Mouse (Mus musculus) intestine, embryonic 15.5 days (tissue): ENCODE measurements around the gene Bub1b. TPM values are rescaled to one million over a fixed set of nuclear protein-coding genes. Genes with fewer than 3 reads are reported as not detected.
"Not testable (repeated sequence)": the region's sequence is repeated elsewhere in the genome, so short reads cannot be mapped to it uniquely, and the experiment has no call there.

Experiments
- ATAC-seq: fragments of 200-750 bp; cut with Nextera tagmentation; 2 replicates; pipeline ENCODE4 v1.8.0; 2017; ENCODE audit warnings: moderate TSS enrichment, moderate library complexity
- H3K27ac ChIP-seq: fragments of 300-500 bp; sonication (generic); 2 replicates; pipeline ENCODE4 v1.5.1; 2015; ENCODE audit warnings: mild to moderate bottlenecking, inconsistent platforms
- H3K27me3 ChIP-seq: fragments of 300-500 bp; sonication (generic); replicated peaks from 2 replicates; pipeline ENCODE4 v1.6.1; 2015; ENCODE audit warnings: inconsistent platforms
- H3K36me3 ChIP-seq: fragments of 300-500 bp; sonication (generic); 2 replicates; pipeline ENCODE4 v1.6.1; 2015; ENCODE audit warnings: inconsistent platforms
- H3K4me1 ChIP-seq: fragments of 300-500 bp; sonication (generic); replicated peaks from 2 replicates; pipeline ENCODE4 v1.6.1; 2015; ENCODE audit warnings: inconsistent platforms
- H3K4me2 ChIP-seq: fragments of 300-500 bp; sonication (generic); replicated peaks from 2 replicates; pipeline ENCODE4 v1.6.1; 2015; ENCODE audit warnings: mild to moderate bottlenecking, inconsistent platforms
- H3K4me3 ChIP-seq: fragments of 300-500 bp; sonication (generic); replicated peaks from 2 replicates; pipeline ENCODE4 v1.5.1; 2015; ENCODE audit warnings: inconsistent platforms
- H3K9ac ChIP-seq: fragments of 300-500 bp; sonication (generic); 2 replicates; pipeline ENCODE4 v1.6.1; 2015; ENCODE audit warnings: inconsistent platforms
- H3K9me3 ChIP-seq: fragments of 300-500 bp; sonication (generic); 2 replicates; pipeline ENCODE4 v1.6.1; 2016; ENCODE audit warnings: inconsistent platforms
- WGBS: fragments of 180-500 bp; shearing (Covaris S2); methylation state at CpG from one replicate; pipeline ENCODE4 v1.1.7; 2015; 5-methylcytosine and 5-hydroxymethylcytosine counted together
- polyA plus RNA-seq: library from polyadenylated mRNA; unstranded; fragments of >200 nt; fragmentation: Nextera tagmentation; extraction: Ambion mirVana; gene quantifications from 2 replicates; pipeline ENCODE4 v1.2.1, GENCODE M21; 2015

The Bub1b gene
- polyA plus RNA-seq, 1 experiment from 2014 or later, result 71.5 TPM

DNA sequence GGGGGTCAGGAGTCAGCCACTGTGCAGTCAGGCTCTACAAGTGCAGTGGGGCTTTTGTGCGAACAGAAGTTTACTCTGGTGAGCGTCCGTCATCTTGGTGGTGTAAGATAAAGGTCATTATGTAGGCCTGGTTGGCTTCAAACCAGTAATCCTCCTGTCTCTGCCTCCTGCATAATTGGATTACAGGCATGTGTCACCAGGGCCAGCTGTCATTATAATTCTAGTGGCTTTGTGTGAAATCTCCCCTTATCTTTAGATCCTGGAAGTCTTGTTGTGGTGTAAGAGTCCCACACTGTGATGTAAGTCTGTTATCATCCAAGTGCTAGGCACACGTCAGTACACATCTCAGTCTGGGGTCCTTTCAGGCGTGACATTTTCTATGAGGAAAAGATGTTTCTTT lies 35.4 kb downstream of the Bub1b start:
- Histone ChIP-seq H3K4me1 (no peaks in the 10 kb centered on the region), H3K27me3 (no peaks in the 10 kb centered on the region)

GRCm38 (mm10) chr2:118637258-118637657 lies 39.2 kb downstream of the Bub1b start:
- Histone ChIP-seq H3K9ac (no peak overlapping the region), H3K4me1 (no peaks in the 10 kb centered on the region), H3K4me2 (no peak overlapping the region), H3K9me3 (no peaks in the 10 kb centered on the region), H3K27me3 (no peaks in the 10 kb centered on the region), H3K27ac (no peak overlapping the region), H3K36me3 (peaks cover 51% of the 10 kb centered on the region), H3K4me3 (no peak overlapping the region)
- WGBS, result 72% methylated on average over 5 of the region's 5 CpGs
- ATAC-seq, result no peak

More for the DNA sequence above, 35.4 kb downstream of the Bub1b start:
- no peak overlapping the region for H3K9ac ChIP-seq
- no peaks in the 10 kb centered on the region for H3K9me3 ChIP-seq
- H3K4me3 ChIP-seq, result no peak overlapping the region
- ATAC-seq, result no peak
- H3K4me2 ChIP-seq, result no peak overlapping the region
- WGBS, result 75% methylated on average over 5 of the region's 5 CpGs
- H3K27ac ChIP-seq, result no peak overlapping the region
- H3K36me3 ChIP-seq, result peaks cover 59% of the 10 kb centered on the region

- H3K27me3 ChIP-seq, result no peaks in the 10 kb centered on the region
- no peak overlapping the region for H3K4me2 ChIP-seq
- no peak overlapping the region for H3K27ac ChIP-seq
- H3K9me3 ChIP-seq, result no peaks in the 10 kb centered on the region
- 34% methylated on average over 8 of the region's 8 CpGs for WGBS
- no peaks in the 10 kb centered on the region for H3K4me1 ChIP-seq
- H3K36me3 ChIP-seq, result peaks cover 51% of the 10 kb centered on the region
- no peak overlapping the region for H3K9ac ChIP-seq
- peak; percentile 59 for ATAC-seq
- H3K4me3 ChIP-seq, result no peak overlapping the region
These were observed 40.0 kb downstream of the Bub1b start for GRCm38 (mm10) chr2:118637888-118638526.

GRCm38 (mm10) chr2:118638686-118639085 lies 40.7 kb downstream of the Bub1b start:
- Histone ChIP-seq H3K4me1 (no peaks in the 10 kb centered on the region), H3K36me3 (peaks cover 50% of the 10 kb centered on the region)
- WGBS, result 92% methylated on average over 8 of the region's 8 CpGs

GRCm38 (mm10) chr2:118641147-118641546 lies 43.1 kb downstream of the Bub1b start:
- 56% methylated on average over 2 of the region's 2 CpGs for WGBS
- Histone ChIP-seq H3K36me3 (peaks cover 38% of the 10 kb centered on the region; the same call in 1 of the 2 replicates), H3K9ac (no peak overlapping the region), H3K9me3 (no peaks in the 10 kb centered on the region), H3K27me3 (no peaks in the 10 kb centered on the region), H3K4me3 (no peak overlapping the region), H3K4me1 (no peaks in the 10 kb centered on the region), H3K27ac (no peak overlapping the region), H3K4me2 (no peak overlapping the region)
- ATAC-seq, result no peak

More at GRCm38 (mm10) chr2:118638686-118639085, 40.7 kb downstream of the Bub1b start:
- Histone ChIP-seq H3K4me2 (no peak overlapping the region), H3K9me3 (no peaks in the 10 kb centered on the region), H3K27me3 (no peaks in the 10 kb centered on the region), H3K27ac (no peak overlapping the region), H3K9ac (no peak overlapping the region), H3K4me3 (no peak overlapping the region)
- no peak for ATAC-seq

DNA sequence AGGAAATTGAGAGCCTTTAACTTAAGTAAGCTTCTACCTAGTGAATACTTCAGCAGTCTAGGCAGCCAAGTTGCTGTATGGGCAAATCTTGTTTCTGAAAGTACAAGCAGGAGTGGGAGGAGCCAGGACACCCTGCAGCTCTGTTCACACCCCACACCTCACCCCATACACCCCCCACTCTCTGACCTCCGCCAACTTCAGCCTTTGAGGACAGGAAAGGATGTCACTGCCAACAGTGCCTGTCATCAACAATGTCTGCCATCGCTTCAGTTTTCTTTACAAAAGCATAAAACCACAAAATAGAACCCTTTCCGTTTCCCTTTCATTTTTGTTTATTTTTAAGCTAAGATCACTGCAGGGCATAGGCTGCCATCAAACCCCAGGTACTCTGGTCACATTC lies 44.4 kb downstream of the Bub1b start:
- WGBS, result 83% methylated on average over 3 of the region's 3 CpGs
- Histone ChIP-seq H3K27ac (no peak overlapping the region), H3K9ac (no peak overlapping the region), H3K4me1 (no peaks in the 10 kb centered on the region), H3K27me3 (no peaks in the 10 kb centered on the region), H3K4me3 (no peak overlapping the region), H3K9me3 (no peaks in the 10 kb centered on the region), H3K4me2 (no peak overlapping the region), H3K36me3 (peaks cover 28% of the 10 kb centered on the region; the same call in 1 of the 2 replicates)
- no peak for ATAC-seq

DNA sequence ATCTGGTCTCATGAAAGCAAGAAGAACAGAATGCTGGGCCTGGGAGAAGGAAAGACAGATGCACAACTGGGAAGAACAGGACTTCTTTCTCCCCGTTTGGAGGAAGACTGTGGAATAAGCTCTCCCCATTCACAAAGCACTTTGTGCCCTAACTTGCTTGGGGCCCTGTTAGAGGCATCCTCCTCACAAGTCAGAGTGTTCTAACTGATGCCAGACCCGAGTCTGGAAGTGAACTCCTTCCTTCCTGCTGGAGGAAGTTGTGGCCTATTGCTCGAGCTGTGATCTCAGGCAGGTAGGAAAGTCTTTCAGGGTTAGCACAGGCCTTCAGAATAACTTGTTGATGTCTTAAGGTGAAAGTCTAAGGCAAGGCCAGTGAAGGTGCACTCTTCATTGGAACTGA lies 44.9 kb downstream of the Bub1b start:
- Histone ChIP-seq H3K9me3 (no peaks in the 10 kb centered on the region), H3K36me3 (peaks cover 28% of the 10 kb centered on the region; the same call in 1 of the 2 replicates), H3K4me2 (no peak overlapping the region), H3K27me3 (no peaks in the 10 kb centered on the region), H3K27ac (no peak overlapping the region), H3K4me3 (no peak overlapping the region), H3K9ac (no peak overlapping the region), H3K4me1 (no peaks in the 10 kb centered on the region)
- no peak for ATAC-seq
- WGBS, result 58% methylated on average over 3 of the region's 3 CpGs

- H3K27ac ChIP-seq, result no peak overlapping the region
- H3K9ac ChIP-seq, result no peak overlapping the region
- H3K4me1 ChIP-seq, result no peaks in the 10 kb centered on the region
- H3K9me3 ChIP-seq, result no peaks in the 10 kb centered on the region
- 86% methylated on average over 5 of the region's 5 CpGs for WGBS
- no peaks in the 10 kb centered on the region for H3K27me3 ChIP-seq
- peaks cover 11% of the 10 kb centered on the region; the same call in 1 of the 2 replicates for H3K36me3 ChIP-seq
- H3K4me2 ChIP-seq, result no peak overlapping the region
- no peak for ATAC-seq
- no peak overlapping the region for H3K4me3 ChIP-seq
These were observed 48.7 kb downstream of the Bub1b start for GRCm38 (mm10) chr2:118646665-118647064.

DNA sequence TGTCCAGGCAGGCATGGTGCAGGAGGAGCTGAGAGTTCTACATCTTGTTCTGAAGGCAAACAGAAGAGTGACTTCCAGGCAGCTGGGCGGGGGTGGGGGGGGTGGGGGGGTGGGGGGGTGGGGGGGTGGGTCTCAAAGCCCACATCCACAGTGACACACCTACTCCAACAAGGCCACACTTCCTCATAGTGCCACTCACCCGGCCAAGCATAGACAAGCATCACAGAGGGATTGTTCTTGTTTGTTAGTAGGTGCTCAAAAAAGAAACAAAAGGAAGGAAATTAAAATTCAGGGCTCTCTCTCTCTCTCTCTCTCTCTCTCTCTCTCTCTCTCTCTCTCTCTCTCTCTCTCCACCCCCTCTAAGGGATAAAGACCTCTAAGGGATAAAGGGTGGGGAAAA lies 52.7 kb downstream of the Bub1b start:
- not testable (repeated sequence) for H3K4me3 ChIP-seq, H3K27ac ChIP-seq, H3K36me3 ChIP-seq, ATAC-seq, H3K9ac ChIP-seq, H3K9me3 ChIP-seq, H3K4me1 ChIP-seq, H3K27me3 ChIP-seq, H3K4me2 ChIP-seq
- 45% methylated on average over 2 of the region's 2 CpGs for WGBS

GRCm38 (mm10) chr2:118656688-118657281 lies 58.8 kb downstream of the Bub1b start:
- WGBS, result 23% methylated on average over 3 of the region's 3 CpGs
- Histone ChIP-seq H3K9me3 (no peaks in the 10 kb centered on the region), H3K36me3 (no peaks in the 10 kb centered on the region), H3K4me3 (no peak overlapping the region), H3K27me3 (no peaks in the 10 kb centered on the region), H3K9ac (no peak overlapping the region), H3K4me2 (peak overlapping the region; percentile 11; the same call in 1 of the 2 replicates), H3K27ac (peak overlapping the region; percentile 79), H3K4me1 (peaks cover 34% of the 10 kb centered on the region)
- peak; percentile 78 for ATAC-seq

DNA sequence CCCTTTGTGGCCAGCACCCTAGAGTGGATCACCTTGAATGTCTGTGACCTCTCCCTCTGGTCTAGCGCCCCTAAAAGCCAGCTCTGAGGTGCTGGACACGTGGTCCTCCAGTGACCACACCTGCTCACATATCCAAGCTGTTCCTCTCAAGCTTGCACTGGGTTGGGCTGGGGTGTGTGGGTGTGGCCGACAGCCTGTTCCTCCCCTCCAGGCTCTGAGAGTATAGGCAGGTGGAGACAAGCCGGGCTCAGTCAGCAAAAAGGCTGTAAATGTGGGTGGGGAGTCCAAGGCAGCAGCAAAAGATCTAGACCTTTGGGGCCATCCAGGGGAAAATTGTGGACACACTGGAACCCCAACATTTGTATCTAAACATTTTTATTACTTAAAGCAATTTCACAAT lies 60.4 kb downstream of the Bub1b start:
- Histone ChIP-seq H3K27me3 (peaks cover 7% of the 10 kb centered on the region; the same call in 1 of the 2 replicates), H3K36me3 (no peaks in the 10 kb centered on the region), H3K4me2 (no peak overlapping the region), H3K27ac (peak overlapping the region; percentile 33; the same call in 1 of the 2 replicates), H3K9ac (no peak overlapping the region), H3K9me3 (no peaks in the 10 kb centered on the region), H3K4me3 (no peak overlapping the region), H3K4me1 (peaks cover 45% of the 10 kb centered on the region)
- 31% methylated on average over 4 of the region's 4 CpGs for WGBS
- peak; percentile 85 for ATAC-seq

DNA sequence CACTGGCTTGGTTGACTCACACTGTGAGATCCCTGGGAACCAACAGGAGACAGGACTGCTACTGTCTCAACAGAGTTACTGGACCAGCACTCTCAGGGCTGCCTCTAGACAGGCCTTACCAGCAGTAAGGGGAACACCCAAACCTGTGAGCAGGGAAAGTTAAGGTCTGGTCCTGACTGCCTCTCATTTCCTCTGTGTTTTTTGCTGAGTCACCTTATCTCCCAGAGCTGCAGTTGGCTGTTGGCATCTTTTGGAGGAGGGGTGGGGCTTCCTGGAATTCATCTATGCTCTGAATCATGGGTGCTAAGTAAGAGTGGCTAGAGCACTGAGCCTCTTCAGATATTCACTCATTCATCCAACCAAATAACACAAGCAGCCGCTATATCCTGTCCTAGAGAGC lies 61.1 kb downstream of the Bub1b start:
- peak overlapping the region; percentile 33 for H3K27ac ChIP-seq
- no peak overlapping the region for H3K9ac ChIP-seq
- H3K4me2 ChIP-seq, result no peak overlapping the region
- 76% methylated on average over 1 of the region's 1 CpGs for WGBS
- no peaks in the 10 kb centered on the region for H3K9me3 ChIP-seq
- H3K36me3 ChIP-seq, result no peaks in the 10 kb centered on the region
- peaks cover 51% of the 10 kb centered on the region for H3K4me1 ChIP-seq
- peaks cover 8% of the 10 kb centered on the region; the same call in 1 of the 2 replicates for H3K27me3 ChIP-seq
- H3K4me3 ChIP-seq, result no peak overlapping the region
- ATAC-seq, result peak; percentile 24; the same call in 1 of the 2 replicates

DNA sequence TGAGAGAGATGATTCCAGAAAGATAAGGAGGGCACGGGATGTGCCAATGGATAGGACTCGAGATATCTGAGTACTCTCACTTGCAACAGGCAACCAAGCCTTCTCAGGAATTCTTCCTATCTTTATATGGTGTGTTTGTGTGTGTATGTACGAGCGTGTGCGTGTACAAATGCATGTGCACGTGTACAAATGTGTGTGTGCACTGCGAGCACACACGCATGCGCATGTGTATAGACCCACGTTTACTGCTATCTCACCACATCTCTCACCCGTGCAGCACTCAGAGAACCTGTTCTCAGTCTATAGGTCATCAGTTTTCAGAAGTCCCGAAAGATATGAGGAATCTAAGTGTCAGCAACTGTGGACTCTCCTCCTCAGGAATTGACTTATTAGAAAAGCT lies 61.5 kb downstream of the Bub1b start:
- Histone ChIP-seq H3K4me3 (peak overlapping the region; percentile 33), H3K9me3 (no peaks in the 10 kb centered on the region), H3K27me3 (peaks cover 8% of the 10 kb centered on the region; the same call in 1 of the 2 replicates), H3K27ac (peak overlapping the region; percentile 33; the same call in 1 of the 2 replicates), H3K9ac (no peak overlapping the region), H3K4me1 (peaks cover 55% of the 10 kb centered on the region), H3K36me3 (no peaks in the 10 kb centered on the region), H3K4me2 (peak overlapping the region; percentile 60)
- ATAC-seq, result no peak
- WGBS, result 72% methylated on average over 12 of the region's 12 CpGs
